Mouse (Mus musculus): ENCODE results near the gene Gtf3c4.

GRCm38 (mm10) chr2:28836181-28836940 is 3.8 kb downstream of the Gtf3c4 start:
- TF ChIP-seq CTCF (IDR thresholded peaks at IDR 0.05; ENCODE audit: borderline replicate concordance, insufficient read depth, low read depth, low read length) (no peak), POLR2A (IDR thresholded peaks at IDR 0.05; ENCODE audit: borderline replicate concordance, insufficient read depth, low read length) (no peak)
